Mouse (Mus musculus): Measurements from ENCODE around the gene Klhdc2.

GRCm38 (mm10) chr12:69293815-69294214 is 2.7 kb upstream of the Klhdc2 start:
- no peak for TF ChIP-seq CTCF (IDR thresholded peaks at IDR 0.05)
- TF ChIP-seq EP300 (IDR thresholded peaks at IDR 0.05), result no peak

Data from lung, postnatal 0 days (tissue).